Mouse (Mus musculus): ENCODE data around the gene Rbm42. TPM values are rescaled to one million over a fixed set of nuclear protein-coding genes. Genes with fewer than 3 reads are reported as not detected.

Gene Rbm42
- 83.1 and 83.5 TPM in 2 replicates for polyA plus RNA-seq (2016; fragmentation: Nextera tagmentation; extraction: Ambion mirVana)

DNA sequence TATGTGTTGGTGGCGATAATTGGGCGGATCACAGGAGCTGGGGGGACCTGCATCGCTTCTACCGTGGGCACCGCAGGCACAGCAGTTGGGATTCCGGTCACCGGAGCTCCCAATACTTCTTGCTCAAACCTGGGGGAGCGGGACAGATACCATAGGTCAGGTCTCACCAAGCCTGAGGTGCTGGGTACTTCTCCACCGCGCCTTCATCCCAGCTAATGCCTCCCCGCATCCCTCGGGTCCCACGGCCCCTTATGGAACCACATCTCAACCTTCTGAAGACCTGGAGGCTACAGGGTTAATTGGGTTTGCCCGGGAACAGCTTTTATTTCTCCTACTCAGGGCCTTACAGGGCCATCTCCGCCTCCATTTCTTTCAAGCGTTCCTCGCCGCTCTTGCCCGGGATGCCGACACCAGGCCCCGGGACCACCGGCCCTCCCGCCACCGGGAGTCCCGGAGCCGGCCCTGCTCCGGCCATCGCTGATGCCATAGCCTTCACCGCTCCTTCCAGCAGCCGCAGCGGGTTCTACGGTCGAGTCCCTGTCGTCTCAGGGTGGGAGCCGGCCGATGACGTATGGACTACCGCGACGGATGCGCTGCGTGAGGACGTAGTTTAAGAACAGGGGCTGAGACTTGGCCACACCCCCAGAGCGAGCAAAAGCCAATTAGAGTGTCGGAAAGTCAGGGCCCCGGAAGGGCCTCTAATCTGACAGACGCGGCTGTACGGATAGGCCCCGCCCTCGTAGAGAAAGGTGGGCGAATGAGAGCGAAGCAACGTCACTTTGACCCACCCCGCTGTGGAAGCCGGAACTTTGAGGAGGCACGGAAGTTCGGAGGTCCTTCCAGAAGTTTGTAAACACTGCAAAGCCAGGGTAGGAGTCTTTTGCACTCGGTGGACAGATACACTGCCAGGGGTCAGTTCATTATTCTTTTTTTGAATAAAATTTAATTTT is at the start of gene Rbm42:
Gene Rbm42 (minus strand): TSS at position 727 of the 950 bp plus-strand sequence.
- Histone ChIP-seq H3K4me3 (peak within 1 kb of the TSS; percentile 96), H3K4me1 (peaks cover 16% of the 10 kb centered on the region), H3K36me3 (peaks cover 72% of the 10 kb centered on the region), H3K4me2 (peak within 1 kb of the TSS; percentile 85), H3K27me3 (replicated peaks) (no peaks in the 10 kb centered on the region), H3K9me3 (replicated peaks) (no peaks in the 10 kb centered on the region), H3K27ac (peak within 1 kb of the TSS; percentile 80), H3K9ac (peak within 1 kb of the TSS; percentile 96)
- 2% methylated on average over 59 of the region's 59 CpGs for WGBS (ENCODE audit: insufficient replicate concordance)
- peak; percentile 99 for ATAC-seq

DNA sequence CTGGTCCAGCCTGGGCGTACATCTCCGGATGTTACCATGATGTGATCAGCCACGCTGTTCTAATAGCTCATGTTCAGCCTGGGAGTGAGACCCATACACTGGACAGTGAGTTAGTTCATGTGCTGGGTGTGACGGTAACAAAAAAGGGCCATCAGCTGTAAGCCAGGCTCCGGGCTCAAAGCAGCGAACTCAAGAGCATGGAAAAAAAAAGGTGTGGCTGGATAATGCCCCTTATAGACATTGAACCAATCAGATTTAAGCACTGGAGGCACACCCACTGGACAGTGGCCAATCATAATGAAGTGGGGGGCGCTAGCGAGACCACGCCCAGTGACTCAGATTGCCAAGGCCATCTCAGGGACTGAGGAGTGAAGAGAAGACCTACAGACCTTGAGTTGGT is 48.5 kb upstream of the Rbm42 start, which contains the start of gene 2200002J24Rik:
Gene 2200002J24Rik (plus strand): TSS at position 338 of the 400 bp plus-strand sequence.
- no peak within 1 kb of the TSS for H3K9ac ChIP-seq
- H3K27me3 ChIP-seq (replicated peaks): no peaks in the 10 kb centered on the region
- WGBS (ENCODE audit: insufficient replicate concordance): 38% methylated on average over 9 of the region's 9 CpGs
- H3K4me1 ChIP-seq: peaks cover 5% of the 10 kb centered on the region
- peak; percentile 66; the same call in 1 of the 2 replicates for ATAC-seq
- H3K9me3 ChIP-seq (replicated peaks): no peaks in the 10 kb centered on the region
- no peaks in the 10 kb centered on the region for H3K36me3 ChIP-seq
- H3K27ac ChIP-seq: no peak within 1 kb of the TSS
- no peak within 1 kb of the TSS for H3K4me2 ChIP-seq
- H3K4me3 ChIP-seq: no peak within 1 kb of the TSS

DNA sequence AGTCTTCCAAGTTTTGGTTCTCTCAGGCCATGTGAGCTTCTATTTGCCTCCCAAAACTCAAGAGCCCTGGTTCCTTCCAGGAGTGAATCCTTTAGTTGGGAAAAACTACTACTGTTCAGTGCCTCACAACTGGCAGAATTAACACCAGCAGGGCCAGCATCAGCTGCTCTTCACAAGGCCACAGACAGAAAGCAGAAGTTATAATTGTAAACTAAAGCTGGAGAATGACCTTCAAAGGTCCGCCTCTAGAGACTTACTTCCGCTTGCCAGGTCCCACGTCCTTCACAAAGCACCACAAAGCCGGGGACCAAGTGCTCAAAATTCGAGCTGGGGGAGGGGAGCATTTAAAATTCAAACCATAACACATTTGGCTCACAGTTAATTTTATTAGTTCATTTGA is 48.0 kb upstream of the Rbm42 start:
- no peak overlapping the region for H3K4me2 ChIP-seq
- ATAC-seq: no peak
- H3K9me3 ChIP-seq (replicated peaks): no peaks in the 10 kb centered on the region
- H3K4me1 ChIP-seq: peaks cover 5% of the 10 kb centered on the region
- no peaks in the 10 kb centered on the region for H3K36me3 ChIP-seq
- no peak overlapping the region for H3K9ac ChIP-seq
- WGBS (ENCODE audit: insufficient replicate concordance): 17% methylated on average over 5 of the region's 5 CpGs
- H3K4me3 ChIP-seq: no peak overlapping the region
- H3K27me3 ChIP-seq (replicated peaks): no peaks in the 10 kb centered on the region
- no peak overlapping the region for H3K27ac ChIP-seq

DNA sequence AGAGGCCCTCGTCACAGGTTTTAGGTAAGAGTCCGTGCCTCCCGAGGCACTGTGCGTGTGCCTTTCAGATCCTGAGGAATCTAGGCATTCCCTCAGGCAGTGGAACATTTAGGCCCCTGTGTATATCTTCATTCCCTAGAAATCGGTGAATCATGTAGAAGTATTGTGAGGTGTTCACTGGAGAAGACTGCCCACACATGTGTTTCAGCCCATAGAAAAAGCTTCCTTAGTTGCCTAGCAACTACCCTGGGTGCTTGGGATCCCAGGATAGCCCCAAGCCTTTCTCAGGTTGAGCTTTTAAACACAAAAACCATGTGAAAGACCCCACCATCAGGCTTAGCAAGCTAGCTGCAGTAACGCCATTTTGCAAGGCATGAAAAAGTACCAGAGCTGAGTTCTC is 38.2 kb upstream of the Rbm42 start:
- H3K27me3 ChIP-seq (replicated peaks): peaks cover 7% of the 10 kb centered on the region; the same call in 1 of the 2 replicates
- H3K9ac ChIP-seq: no peak overlapping the region
- 84% methylated on average over 6 of the region's 6 CpGs for WGBS (ENCODE audit: insufficient replicate concordance)
- H3K4me2 ChIP-seq: no peak overlapping the region
- no peaks in the 10 kb centered on the region for H3K9me3 ChIP-seq (replicated peaks)
- H3K4me1 ChIP-seq: no peaks in the 10 kb centered on the region
- H3K4me3 ChIP-seq: no peak overlapping the region
- no peak overlapping the region for H3K27ac ChIP-seq
- no peaks in the 10 kb centered on the region for H3K36me3 ChIP-seq
- ATAC-seq: no peak

DNA sequence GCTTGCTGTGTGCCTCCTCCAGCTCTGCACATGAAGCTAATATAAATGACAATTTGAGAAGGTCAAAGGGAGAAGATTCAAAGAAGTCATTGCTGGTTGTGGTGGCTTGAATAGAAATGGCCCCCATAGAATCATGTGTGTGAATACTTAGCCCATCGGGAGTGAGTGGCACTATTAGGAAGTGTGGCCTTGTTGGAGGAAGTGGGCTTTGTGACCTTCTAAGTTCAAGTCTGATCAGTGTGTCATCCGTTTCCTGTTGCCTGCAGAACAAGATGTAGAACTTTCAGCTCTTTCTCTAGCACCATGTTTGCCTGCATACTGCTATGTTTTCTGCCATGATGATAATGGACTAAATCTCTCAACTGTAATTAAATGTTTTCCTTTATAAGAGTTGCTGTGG is 33.3 kb upstream of the Rbm42 start:
- H3K36me3 ChIP-seq: no peaks in the 10 kb centered on the region
- 23% methylated on average over 2 of the region's 2 CpGs for WGBS (ENCODE audit: insufficient replicate concordance)
- H3K9me3 ChIP-seq (replicated peaks): no peaks in the 10 kb centered on the region
- no peaks in the 10 kb centered on the region for H3K4me1 ChIP-seq
- peaks cover 6% of the 10 kb centered on the region; the same call in 1 of the 2 replicates for H3K27me3 ChIP-seq (replicated peaks)
- ATAC-seq: no peak
- H3K9ac ChIP-seq: no peak overlapping the region
- no peak overlapping the region for H3K27ac ChIP-seq
- H3K4me3 ChIP-seq: no peak overlapping the region
- no peak overlapping the region for H3K4me2 ChIP-seq

DNA sequence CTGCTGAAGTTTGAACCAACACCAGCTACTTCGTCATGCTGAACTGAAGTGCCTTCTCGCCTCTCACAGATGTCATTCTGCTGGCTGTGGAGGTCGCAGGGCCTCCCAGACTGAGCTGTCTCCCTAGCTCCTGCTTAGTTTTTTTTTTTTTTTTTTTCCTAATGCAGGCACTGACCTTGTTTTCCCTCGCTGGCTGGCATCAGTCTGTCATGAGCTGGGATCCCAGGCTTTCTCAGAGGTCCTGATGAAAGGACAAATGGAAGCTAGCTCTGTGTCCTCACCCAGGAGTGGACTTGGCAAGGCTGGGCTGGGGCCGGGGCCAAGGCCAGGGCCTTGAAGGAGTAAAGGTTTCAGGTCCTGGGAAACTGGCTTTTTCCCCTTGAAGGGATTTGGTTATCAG is 31.8 kb upstream of the Rbm42 start:
- ATAC-seq: no peak
- Histone ChIP-seq H3K27me3 (replicated peaks) (no peaks in the 10 kb centered on the region), H3K4me3 (no peak overlapping the region), H3K36me3 (no peaks in the 10 kb centered on the region), H3K9ac (no peak overlapping the region), H3K4me2 (no peak overlapping the region), H3K4me1 (no peaks in the 10 kb centered on the region), H3K9me3 (replicated peaks) (no peaks in the 10 kb centered on the region), H3K27ac (no peak overlapping the region)
- 71% methylated on average over 5 of the region's 5 CpGs for WGBS (ENCODE audit: insufficient replicate concordance)

DNA sequence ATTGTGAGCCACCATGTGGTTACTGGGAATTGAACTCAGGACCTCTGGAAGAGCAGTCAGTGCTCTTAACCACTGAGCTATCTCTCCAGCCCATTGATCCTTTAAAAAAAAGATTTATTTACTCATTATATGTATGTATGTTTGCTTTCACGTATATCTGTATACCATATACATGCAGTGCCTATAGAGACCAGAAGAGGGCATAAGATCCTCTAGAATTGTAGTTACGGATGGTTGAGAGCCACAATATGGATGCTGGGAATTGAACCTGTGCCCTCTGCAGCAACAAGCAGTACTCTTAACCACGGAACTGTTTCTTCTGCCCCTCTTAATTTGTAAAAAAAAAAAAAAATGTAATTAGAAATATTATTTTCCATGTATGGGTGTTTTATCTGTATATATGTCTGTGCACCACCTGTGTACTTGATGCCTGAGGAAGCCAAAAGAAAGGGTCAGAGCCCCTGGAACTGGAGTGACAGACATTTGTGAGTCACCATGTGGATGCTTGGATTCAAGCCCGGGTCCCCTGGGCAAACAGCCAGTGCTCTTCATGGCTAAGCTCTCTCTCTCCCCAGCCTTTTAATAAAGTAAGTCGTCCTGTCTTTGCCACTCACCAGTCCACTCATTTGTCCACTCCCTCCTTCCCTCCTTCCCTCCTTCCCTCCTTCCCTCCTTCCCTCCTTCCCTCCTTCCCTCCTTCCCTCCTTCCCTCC is 28.3 kb upstream of the Rbm42 start:
- Histone ChIP-seq H3K4me1 (no peaks in the 10 kb centered on the region), H3K27me3 (replicated peaks) (0 out of 2 replicates have a peak, but pooled peaks cover 6% of the 10 kb centered on the region), H3K27ac (no peak overlapping the region), H3K9me3 (replicated peaks) (no peaks in the 10 kb centered on the region), H3K4me2 (no peak overlapping the region), H3K9ac (no peak overlapping the region), H3K36me3 (no peaks in the 10 kb centered on the region), H3K4me3 (no peak overlapping the region)
- WGBS (ENCODE audit: insufficient replicate concordance): 64% methylated on average over 5 of the region's 5 CpGs
- no peak for ATAC-seq

DNA sequence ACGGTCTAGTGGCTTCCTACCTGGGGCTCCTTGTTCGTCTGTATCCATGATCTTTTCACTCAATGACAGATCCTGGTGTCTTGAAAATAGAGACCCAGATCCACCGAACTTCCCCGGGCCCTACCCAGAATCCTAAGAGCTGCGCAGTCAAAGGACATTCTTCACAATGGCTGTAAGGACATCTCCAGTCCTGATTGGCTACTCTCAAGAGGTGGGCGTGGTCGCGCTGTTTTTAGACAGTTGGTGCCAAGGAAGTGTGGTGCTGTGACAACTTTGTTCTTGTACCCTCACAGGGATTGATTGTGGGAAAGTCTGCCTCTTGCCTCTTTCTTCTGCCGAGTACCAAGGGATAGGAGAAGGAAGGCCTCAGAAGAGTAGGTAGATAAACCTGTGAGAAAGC is 21.4 kb upstream of the Rbm42 start, which contains the start of gene Pmis2:
Gene Pmis2 (minus strand): TSS at position 126 of the 400 bp plus-strand sequence.
- Histone ChIP-seq H3K27me3 (replicated peaks) (peaks cover 10% of the 10 kb centered on the region; the same call in 1 of the 2 replicates), H3K4me2 (no peak within 1 kb of the TSS), H3K36me3 (no peaks in the 10 kb centered on the region), H3K9me3 (replicated peaks) (no peaks in the 10 kb centered on the region), H3K4me3 (no peak within 1 kb of the TSS), H3K4me1 (no peaks in the 10 kb centered on the region), H3K27ac (no peak within 1 kb of the TSS), H3K9ac (no peak within 1 kb of the TSS)
- WGBS (ENCODE audit: insufficient replicate concordance): 57% methylated on average over 9 of the region's 9 CpGs
- no peak for ATAC-seq

DNA sequence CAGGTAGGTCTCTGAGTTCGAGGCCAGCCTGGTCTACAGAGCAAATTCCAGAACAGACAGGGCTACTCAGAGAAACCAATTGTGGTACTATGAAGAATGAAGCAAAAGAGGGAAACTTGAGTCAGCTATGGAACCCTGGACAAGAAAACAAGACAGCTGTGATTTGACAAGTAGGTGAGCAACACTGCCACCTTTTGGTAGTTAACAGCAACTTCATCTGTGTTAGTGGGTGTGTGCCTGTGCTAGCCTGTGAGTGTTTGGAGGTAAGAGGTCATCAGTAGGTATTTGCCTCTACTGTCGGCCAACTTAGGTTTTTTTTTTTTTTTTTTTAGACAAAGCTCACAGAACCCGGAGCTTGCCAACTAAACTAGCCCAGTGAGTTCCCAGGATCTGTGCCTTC is 19.1 kb upstream of the Rbm42 start:
- no peak overlapping the region for H3K4me3 ChIP-seq
- no peak overlapping the region for H3K9ac ChIP-seq
- H3K27ac ChIP-seq: no peak overlapping the region
- peaks cover 9% of the 10 kb centered on the region for H3K4me1 ChIP-seq
- no peak for ATAC-seq
- no peaks in the 10 kb centered on the region for H3K9me3 ChIP-seq (replicated peaks)
- H3K36me3 ChIP-seq: no peaks in the 10 kb centered on the region
- H3K4me2 ChIP-seq: no peak overlapping the region
- WGBS (ENCODE audit: insufficient replicate concordance): 21% methylated on average over 3 of the region's 3 CpGs
- peaks cover 5% of the 10 kb centered on the region; the same call in 1 of the 2 replicates for H3K27me3 ChIP-seq (replicated peaks)

DNA sequence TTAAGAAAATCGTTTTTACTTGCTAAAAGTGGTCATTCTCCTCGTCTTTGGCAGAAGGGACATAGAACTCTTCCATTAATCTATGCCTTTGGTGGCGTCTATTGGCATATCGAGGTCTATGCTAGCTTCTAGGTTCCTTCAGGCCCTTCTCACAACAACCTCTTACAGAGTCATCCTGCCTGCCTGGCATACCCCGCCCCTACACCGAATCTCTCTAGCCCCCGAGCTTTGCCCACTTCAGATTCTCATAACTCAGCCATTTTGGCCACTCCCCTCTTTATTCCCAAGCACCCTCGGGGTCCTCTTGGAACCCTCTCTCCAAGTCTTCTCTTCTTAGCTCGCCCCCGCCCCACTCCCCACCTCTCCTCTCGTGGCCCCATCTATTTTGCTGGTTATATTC is 15.2 kb upstream of the Rbm42 start:
- peak overlapping the region; percentile 78; the same call in 1 of the 2 replicates for H3K27ac ChIP-seq
- peaks cover 5% of the 10 kb centered on the region; the same call in 1 of the 2 replicates for H3K27me3 ChIP-seq (replicated peaks)
- peak overlapping the region; percentile 84 for H3K4me2 ChIP-seq
- WGBS (ENCODE audit: insufficient replicate concordance): 4% methylated on average over 11 of the region's 11 CpGs
- 0 out of 2 replicates have a peak, but pooled peaks have one; percentile 24 for ATAC-seq
- H3K4me1 ChIP-seq: peaks cover 22% of the 10 kb centered on the region
- no peaks in the 10 kb centered on the region for H3K9me3 ChIP-seq (replicated peaks)
- peak overlapping the region; percentile 89 for H3K9ac ChIP-seq
- H3K4me3 ChIP-seq: peak overlapping the region; percentile 87
- peaks cover 29% of the 10 kb centered on the region for H3K36me3 ChIP-seq

DNA sequence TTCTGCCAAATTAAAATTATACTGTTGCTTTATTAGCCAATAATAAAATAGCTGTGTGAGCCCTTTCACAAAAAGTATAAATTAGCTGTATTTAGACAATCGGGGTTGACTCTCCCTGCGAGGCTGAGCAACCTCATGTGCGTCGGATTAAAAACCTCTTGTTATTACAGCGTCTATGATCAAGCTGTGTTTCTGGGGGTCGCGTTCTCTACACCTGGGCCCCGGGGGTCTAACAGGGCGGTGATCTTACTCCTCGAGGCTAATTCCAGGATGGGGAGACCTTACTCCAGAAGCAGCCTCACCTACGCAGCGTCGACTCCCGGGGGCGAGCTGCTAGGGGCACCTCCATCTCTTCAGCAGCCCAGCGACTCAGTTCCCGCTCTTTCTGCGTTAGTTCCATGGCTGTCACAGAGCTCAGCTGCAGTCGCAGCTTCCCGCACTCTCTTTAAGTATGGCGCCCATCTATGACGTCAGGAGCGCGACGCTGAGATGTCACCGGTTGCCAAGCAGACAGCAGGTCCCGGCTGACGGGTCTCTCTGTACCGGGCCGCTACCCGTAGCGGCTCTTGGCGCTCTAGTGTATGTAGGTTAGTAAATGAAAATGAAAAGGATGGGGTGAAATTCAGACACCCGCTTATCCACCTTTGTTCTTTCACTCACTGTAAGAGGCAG is 14.5 kb upstream of the Rbm42 start, which contains the start of gene Haus5:
Gene Haus5 (minus strand): TSS at position 466 of the 672 bp plus-strand sequence.
- Histone ChIP-seq H3K27me3 (replicated peaks) (peaks cover 5% of the 10 kb centered on the region; the same call in 1 of the 2 replicates), H3K9ac (peak within 1 kb of the TSS; percentile 89), H3K27ac (peak within 1 kb of the TSS; percentile 78), H3K36me3 (peaks cover 36% of the 10 kb centered on the region), H3K4me1 (peaks cover 22% of the 10 kb centered on the region), H3K9me3 (replicated peaks) (no peaks in the 10 kb centered on the region), H3K4me3 (peak within 1 kb of the TSS; percentile 87), H3K4me2 (peak within 1 kb of the TSS; percentile 84)
- peak; percentile 91 for ATAC-seq
- 1% methylated on average over 34 of the region's 34 CpGs for WGBS (ENCODE audit: insufficient replicate concordance)
